Mouse (Mus musculus) MEL (cell line): ENCODE results near the gene Zbtb38.

Experiments used
- CHD1 ChIP-seq: IDR thresholded peaks from 2 replicates; pipeline ENCODE4 v1.6.1; 2012; ENCODE audit warnings: low read depth, mild to moderate bottlenecking, inconsistent platforms, low read length, improper control_type of control experiment
- CTCF ChIP-seq, 3 experiments: IDR thresholded peaks in 2 of 3; conservative IDR thresholded peaks in 1 of 3; 2 replicates each; pipeline ENCODE4 v1.5.1; 2011 to 2012; ENCODE audit warnings: low read length in 3 of 3, low read depth in 2 of 3, mild to moderate bottlenecking in 2 of 3, improper control_type of control experiment in 1 of 3, inconsistent platforms in 1 of 3, mixed read lengths in 1 of 3, moderate library complexity in 1 of 3; ENCODE audit not compliant: control insufficient read depth in 1 of 3, insufficient read depth in 1 of 3, poor library complexity in 1 of 3, severe bottlenecking in 1 of 3
- MXI1 ChIP-seq: IDR thresholded peaks from 2 replicates; pipeline ENCODE4 v1.6.1; 2011; ENCODE audit warnings: mild to moderate bottlenecking, low read depth, low read length, improper control_type of control experiment
- NELFE ChIP-seq: IDR thresholded peaks from 2 replicates; pipeline ENCODE4 v1.6.1; 2011; ENCODE audit warnings: low read depth, low read length, improper control_type of control experiment
- POLR2A ChIP-seq, 2 experiments: IDR thresholded peaks; 2 replicates each; pipeline ENCODE4 v1.6.1; 2011 to 2012; ENCODE audit warnings: low read length in 2 of 2, mild to moderate bottlenecking in 2 of 2, control low read depth in 1 of 2, improper control_type of control experiment in 1 of 2, low read depth in 1 of 2, moderate library complexity in 1 of 2; ENCODE audit not compliant: control insufficient read depth in 1 of 2, insufficient read depth in 1 of 2, poor library complexity in 1 of 2
- TAL1 ChIP-seq: IDR thresholded peaks from 2 replicates; pipeline ENCODE4 v1.6.1; 2012; ENCODE audit warnings: mild to moderate bottlenecking, inconsistent platforms, low read length, moderate library complexity, mixed read lengths
- UBTF ChIP-seq: IDR thresholded peaks from 2 replicates; pipeline ENCODE4 v1.6.1; 2012; ENCODE audit warnings: low read depth, mild to moderate bottlenecking, inconsistent platforms, low read length, improper control_type of control experiment, moderate library complexity, borderline replicate concordance; ENCODE audit not compliant: insufficient read depth

- TF ChIP-seq NELFE (no peak), CTCF (IDR thresholded peaks at IDR 0.05 in 2 of 3, conservative IDR thresholded peaks at IDR 0.05 in 1 of 3; ENCODE audit: control insufficient read depth in 1 of 3, insufficient read depth in 1 of 3, low read depth in 2 of 3, low read length in 3 of 3, poor library complexity in 1 of 3, severe bottlenecking in 1 of 3) (no peak), UBTF (no peak), MXI1 (no peak), TAL1 (no peak), POLR2A (IDR thresholded peaks at IDR 0.05; ENCODE audit: control insufficient read depth in 1 of 2, insufficient read depth in 1 of 2, low read depth in 1 of 2, low read length in 2 of 2, poor library complexity in 1 of 2) (no peak), CHD1 (no peak)
Observed at GRCm38 (mm10) chr9:96650807-96651206, 101.8 kb downstream of the Zbtb38 start.
